Mouse (Mus musculus) cerebellum, postnatal 36 days (tissue): ENCODE measurements around the gene Tmem8b.

Experiments used
- DNase-seq, 2 experiments: peaks; one replicate each; pipeline ENCODE4 v3.0.0; 2021 to 2022; ENCODE audit warnings: mixed read lengths in 2 of 2

Gene Tmem8b

DNA sequence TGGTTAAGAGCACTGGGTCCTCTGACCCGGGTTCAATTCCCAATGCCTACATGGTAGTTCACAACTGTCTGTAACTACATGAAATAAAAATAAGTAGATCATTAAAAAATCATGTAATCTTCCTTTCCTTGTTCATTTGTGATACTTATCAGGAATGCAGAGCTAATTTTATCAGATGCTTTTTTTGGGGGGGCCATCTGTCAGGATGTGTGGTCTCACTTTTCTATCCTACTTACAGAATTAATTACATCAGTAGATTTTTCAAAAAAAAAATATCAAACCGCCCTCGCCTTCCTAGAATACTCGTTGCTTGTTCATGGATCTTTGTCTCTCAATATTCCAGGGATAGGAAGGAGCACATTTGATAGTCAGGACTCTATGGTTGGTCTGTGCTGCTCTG is 53.4 kb downstream of the Tmem8b start:
- DNase-seq, result no peak

DNA sequence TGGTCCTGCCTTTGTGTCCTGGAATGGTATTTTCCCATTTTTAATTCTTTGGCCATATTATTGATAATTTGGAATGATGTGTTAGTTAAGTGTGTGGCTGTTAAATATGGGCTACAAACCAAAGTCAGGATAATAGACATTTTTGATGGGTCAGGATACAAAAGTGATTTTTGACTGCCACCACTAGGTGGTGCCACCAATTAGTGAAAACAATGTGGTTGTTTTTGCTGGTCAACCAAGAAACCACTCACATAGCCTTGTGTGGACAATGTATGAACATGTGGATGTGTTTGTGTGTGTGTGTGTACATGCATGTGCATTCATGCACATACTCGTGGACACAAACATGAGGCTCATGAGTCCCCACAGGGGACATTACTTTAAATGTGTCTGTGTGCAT is 56.0 kb downstream of the Tmem8b start:
- DNase-seq, result peak in 1 of 2 experiments; percentile 20

DNA sequence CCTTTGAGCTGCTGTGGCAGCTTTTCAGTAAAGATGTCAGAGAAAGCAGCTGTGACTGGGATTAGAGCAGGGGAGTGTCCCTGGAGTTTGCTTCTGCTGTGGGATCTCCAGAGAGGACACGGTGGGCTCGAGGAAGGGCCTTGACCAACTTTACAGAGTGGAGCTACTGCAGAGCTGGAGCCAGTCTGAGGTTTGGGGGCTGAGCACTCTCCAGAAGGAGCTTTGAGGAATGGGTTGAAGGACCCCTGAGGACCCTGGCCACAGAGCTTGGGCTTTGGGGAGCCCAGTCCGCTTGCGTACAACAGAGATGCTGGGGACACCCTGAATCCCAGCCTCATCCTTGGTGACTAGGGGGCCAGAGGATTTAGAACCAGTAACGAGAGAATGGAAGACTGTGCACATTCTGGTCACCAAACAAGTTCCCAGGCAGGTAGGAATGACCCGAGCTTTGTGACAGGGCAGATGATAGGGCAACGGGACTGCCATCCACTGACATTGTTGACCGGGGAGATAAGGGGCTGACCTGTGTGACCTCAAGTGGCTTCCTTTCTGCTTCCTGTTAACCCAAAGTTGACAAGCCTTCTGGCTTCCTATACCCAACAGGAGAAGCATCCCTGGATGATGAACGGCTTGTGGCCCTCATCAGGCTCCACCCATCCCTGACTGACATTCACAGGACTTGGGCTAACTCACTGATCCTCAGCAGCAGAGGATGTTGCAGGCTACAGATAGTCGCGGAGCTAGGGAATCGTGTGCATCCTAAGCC is 57.6 kb downstream of the Tmem8b start:
- no peak for DNase-seq

DNA sequence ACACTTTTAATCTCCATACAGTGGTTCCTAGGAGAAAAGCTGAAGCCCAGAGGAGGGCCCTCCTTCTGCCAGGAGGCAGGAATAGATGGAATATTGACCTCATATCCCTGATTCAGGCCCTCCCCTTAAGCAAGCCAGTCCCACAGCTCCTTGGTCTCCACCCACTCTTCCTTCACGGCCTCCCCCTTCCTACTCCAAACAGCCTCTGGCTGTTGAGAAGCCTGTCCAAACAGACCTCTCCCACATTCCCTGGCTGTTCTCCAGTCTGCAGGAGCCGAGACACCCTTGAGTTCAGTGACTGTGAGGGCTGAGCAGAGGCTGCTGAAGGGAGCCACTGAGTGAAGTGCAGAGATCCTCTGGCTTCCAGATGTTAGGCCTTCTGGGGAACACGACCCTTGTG is 58.2 kb downstream of the Tmem8b start, which contains the start of gene Hrct1:
Gene Hrct1 (plus strand): TSS at position 194 of the 400 bp plus-strand sequence.
- no peak for DNase-seq

DNA sequence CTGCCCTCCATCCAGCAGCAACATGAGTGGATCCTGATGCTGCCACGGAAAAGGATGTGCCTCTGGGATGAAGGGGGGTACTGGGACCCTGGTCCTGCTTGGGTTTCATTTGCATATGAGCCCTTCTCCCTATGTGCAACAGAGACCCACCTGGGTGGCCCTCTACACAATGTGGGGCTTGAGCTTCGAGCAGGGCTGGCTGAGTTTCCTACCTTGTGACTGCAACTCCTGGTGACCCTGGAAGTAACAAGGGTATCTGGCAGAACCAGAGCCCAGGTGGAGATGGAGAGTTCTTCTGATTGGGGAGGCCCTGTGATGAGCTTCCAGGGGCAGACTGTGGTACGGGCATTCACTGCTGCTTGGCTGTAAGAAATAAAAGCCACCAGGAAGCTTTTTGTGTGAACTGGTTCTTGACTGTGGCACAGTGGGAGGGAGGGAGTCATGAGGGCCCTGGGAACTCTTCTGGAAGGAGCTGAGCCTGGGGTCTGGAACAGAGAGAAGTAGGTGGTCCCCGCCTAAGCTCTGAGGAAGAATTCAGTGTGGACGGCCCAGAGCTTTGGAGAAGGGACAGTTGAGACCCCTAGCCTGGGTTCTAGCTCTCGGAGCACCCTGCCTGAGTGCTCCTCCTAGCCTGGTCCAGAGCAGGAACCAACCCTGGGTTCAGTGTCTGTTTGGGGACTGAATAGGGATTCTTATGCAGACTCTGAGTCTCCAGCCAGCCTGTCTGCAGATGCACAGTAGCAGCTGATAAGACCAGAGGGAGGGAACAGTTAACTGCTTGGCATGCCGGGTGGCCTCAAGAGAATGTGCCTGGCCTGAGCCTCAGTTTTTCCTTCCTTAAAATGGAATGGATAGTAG is 59.2 kb downstream of the Tmem8b start:
- DNase-seq, result no peak

DNA sequence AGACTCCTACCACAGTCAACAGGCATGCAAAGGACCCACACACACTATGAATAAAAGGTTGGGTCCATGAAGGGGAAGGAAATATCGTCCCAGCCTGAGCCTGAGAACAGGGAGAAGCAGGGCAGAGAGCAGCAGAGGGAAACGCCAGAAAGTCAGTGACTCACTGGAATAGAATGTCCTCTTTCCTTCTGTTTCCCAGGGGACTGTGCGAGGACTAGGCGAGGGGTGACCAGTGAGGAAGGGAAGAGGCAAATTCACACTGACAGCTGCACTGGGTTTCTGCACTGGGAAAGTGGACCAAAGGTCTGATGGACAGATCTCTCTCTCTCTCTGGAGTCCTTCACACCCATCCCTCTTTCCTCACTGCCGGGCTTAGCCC is 59.8 kb downstream of the Tmem8b start:
- DNase-seq, result no peak

DNA sequence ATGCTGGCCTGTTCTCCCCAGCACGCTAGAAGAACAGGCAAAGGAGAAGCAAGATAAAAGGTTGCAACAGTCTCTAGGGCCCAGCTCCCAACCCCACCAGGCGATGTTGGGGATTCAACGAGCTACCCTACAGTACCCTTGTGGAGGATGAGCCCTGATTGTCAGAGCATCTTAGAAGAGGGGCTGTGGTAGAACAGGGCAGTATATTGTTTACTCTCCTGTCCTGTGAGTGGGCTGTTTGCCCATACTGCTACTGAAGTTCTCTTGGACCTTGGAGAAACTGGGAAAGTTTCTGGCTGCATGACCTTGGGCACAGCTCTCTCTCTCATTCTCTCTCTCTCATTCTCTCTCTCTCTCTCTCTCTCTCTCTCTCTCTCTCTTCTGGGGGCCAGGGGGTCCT is 60.4 kb downstream of the Tmem8b start:
- DNase-seq, result no peak

DNA sequence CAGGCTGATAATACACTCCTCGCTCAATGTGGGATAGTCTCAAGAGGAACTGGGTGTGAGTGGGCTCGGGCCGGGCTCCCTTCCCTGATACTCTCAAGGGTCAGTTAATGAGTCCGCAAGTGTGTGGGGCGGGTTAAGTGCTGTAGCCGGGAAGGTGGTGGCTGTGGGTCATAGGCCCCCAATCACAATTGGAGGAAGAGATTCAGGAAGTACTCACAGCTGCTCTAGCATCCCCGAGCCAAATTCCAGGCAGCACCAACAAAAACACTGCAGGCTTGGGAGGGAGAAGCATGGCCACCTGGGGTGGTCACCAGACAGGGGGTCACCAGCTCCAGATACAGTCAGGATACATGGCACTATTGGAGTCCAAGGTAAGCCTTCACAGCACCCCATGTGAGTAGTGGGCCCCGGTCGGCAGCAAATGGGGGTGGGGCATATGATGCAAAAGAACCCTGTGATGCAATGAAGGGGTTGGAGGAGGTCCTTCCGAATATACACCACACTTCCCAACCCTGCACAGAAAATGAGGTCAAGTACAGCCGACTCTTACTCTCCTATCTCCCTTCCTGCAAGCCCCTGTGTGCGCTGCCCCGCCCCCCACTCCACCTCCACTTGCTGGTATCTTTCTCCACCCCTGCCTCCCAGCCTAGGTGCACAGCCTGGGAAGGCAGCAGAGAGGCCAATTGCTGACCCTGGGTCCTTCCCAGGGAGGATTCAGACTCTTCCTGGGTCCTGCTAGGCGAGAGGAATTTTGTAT is 61.2 kb downstream of the Tmem8b start, which contains the start of gene Spaar:
Gene Spaar (plus strand): TSS at position 241 of the 757 bp plus-strand sequence.
- DNase-seq, result no peak

DNA sequence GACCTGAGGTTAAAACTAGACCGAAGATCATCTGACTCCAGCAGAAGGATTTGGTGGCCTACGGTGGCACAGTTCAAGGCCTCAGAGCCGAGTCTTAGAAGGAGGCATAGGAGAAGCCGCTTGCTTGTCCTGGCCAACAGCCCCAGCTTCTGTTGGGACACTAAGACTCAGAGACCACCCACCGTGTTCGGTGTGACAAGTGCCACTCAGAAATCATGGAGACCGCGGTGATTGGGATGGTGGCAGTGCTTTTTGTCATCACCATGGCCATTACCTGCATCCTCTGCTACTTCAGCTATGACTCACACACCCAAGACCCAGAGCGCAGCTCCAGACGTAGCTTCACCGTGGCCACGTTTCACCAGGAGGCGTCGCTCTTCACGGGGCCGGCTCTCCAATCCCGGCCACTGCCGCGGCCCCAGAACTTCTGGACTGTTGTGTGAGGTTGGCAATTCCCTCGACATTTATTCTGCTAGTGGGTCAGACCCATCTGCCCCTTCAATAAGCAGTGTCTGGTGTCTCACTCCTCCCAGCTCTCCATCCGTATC is 62.1 kb downstream of the Tmem8b start:
- DNase-seq, result no peak

DNA sequence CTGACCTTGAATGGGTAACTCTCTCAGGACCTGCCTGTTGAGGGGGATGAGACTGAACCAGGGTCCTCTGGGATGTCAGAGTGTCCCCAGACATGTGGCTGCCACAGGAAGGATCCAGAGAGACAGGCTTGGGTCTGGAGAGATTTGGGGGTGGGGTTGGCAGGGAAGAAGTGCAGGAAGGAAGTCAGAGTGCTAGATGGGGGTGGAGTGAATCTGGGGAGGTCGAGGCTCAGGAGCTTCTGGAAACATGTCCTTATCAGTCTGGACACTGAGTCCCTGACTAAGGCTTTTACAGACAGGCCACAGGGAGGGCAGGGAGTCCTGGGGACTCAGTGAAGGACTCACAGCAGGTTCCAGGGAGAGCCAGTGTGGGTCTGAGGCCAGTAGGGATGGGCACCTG is 63.4 kb downstream of the Tmem8b start:
- no peak for DNase-seq

DNA sequence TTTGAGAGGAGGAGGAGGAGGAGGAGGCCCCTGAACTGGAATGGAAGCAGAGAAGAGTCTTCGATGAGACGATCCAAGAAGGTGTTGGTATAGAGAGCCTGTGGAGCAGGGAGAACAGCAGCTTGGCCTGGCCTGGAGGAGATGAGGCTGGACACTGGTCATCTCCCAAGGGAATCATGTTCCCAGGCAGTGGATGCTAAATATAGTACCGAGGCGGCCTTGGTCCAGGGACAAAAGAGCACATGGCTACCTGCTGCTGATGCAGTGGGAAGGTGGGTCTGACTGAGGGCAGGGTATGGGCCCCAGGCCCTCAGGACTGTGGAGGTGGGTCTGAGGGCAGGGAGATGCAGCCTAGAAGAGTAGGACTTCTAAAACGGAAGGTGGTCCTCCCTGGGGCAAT is 64.4 kb downstream of the Tmem8b start:
- no peak for DNase-seq

DNA sequence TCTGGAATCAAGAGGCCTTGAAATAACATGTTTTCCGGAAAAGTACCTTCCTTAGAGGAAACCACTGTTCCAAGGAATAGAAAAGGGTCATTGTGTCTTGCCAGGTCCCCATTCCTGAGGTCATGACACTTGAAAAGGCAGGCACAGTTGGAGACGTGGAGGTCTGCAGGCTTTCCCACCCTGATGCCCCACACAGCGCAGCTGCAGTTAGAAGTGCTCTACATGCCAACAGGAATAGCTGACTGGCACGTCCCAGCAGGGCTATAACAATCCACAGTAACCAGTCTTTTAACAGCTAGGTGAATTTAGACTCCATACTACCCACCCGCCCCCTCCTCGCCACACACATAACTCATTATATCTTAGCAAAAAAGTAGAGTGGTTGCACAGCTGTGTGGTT is 68.4 kb downstream of the Tmem8b start:
- DNase-seq, result no peak

DNA sequence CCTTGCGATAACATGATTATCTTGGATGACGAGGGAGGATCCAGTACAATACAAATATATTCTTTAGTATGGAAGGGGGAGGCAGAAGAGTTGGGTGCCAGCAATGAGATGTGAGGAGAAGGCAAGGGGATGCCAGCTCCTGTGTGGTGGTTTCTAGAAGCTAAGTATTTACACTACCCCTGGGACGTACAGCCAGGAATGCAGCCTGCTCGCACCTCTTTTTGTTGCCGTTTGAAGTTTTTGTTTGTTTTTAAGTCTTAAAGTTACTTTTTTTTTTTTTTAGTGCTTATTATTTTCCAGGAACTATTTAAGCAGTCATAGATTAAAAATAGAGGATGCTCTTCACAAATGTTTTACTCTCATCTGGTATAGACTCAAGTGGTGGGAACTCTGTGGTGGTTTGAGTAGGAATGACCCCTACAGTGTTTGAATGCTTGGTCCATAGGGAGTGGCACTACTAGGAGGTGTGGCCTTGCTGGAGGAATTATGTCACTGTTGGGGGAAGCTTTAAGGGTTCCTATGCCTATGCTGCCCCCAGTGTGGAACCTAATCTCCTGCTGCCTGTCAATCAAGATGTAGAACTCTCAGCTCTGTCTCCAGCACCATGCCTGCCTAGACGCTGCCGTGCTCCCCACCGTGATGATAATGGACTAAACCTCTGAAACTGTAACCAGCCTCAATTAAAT is 70.4 kb downstream of the Tmem8b start:
- no peak for DNase-seq

DNA sequence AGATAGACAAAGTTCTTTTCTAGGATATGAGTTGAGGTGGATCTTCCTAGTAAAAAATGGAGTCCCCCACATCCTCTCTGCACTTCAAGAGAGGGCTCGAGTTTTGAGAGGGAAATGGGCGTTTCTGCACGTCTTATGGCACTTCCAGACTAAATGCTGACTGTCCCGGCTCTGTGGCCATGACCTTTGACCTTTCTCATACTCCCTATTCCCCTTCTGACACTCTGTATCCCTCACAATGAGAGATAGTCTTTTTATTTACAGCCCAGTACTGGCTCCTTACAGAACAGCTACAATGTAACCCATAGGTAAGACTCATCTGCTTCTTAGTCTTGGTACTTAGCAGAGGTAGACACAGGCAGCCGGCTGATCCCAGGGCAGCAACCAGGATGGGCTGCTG is 72.8 kb downstream of the Tmem8b start:
- DNase-seq, result no peak
